Mouse (Mus musculus): ENCODE results near the gene App. TPM values are rescaled to one million over a fixed set of nuclear protein-coding genes. Genes with fewer than 3 reads are reported as not detected.

Gene App
- polyA plus RNA-seq, 1 experiment from 2014 or later = 157 TPM

GRCm38 (mm10) chr16:84982589-84982988, 191.0 kb downstream of the App start:
- no peak overlapping the region for H3K4me2 ChIP-seq
- no peak overlapping the region for H3K27ac ChIP-seq (ENCODE audit: low read depth, low read length)
- no peak overlapping the region for H3K9ac ChIP-seq (ENCODE audit: low read length)
- DNase-seq (ENCODE audit: low spot score, missing footprints) = no peak
- no peak for ATAC-seq (ENCODE audit: low FRiP score)
- H3K4me1 ChIP-seq (ENCODE audit: control insufficient read depth, insufficient read depth, low read length) = no peaks in the 10 kb centered on the region
- WGBS = 88% methylated on average over 3 of the region's 3 CpGs
- H3K4me3 ChIP-seq (ENCODE audit: low read depth, low read length) = no peak overlapping the region
- H3K36me3 ChIP-seq (ENCODE audit: control insufficient read depth, insufficient read depth, low read length) = peaks cover 3% of the 10 kb centered on the region; the same call in 1 of the 2 replicates
- H3K27me3 ChIP-seq (ENCODE audit: control insufficient read depth, insufficient read depth, low read length) = no peaks in the 10 kb centered on the region
- no peaks in the 10 kb centered on the region for H3K9me3 ChIP-seq (ENCODE audit: control insufficient read depth, low read length)

- ATAC-seq (ENCODE audit: low FRiP score) = no peak
- Histone ChIP-seq H3K9me3 (ENCODE audit: control insufficient read depth, low read length) (no peaks in the 10 kb centered on the region), H3K27me3 (ENCODE audit: control insufficient read depth, insufficient read depth, low read length) (no peaks in the 10 kb centered on the region), H3K4me3 (ENCODE audit: low read depth, low read length) (no peak overlapping the region), H3K4me1 (ENCODE audit: control insufficient read depth, insufficient read depth, low read length) (no peaks in the 10 kb centered on the region), H3K4me2 (no peak overlapping the region), H3K27ac (ENCODE audit: low read depth, low read length) (no peak overlapping the region), H3K9ac (ENCODE audit: low read length) (no peak overlapping the region), H3K36me3 (ENCODE audit: control insufficient read depth, insufficient read depth, low read length) (peaks cover 3% of the 10 kb centered on the region; the same call in 1 of the 2 replicates)
- 80% methylated on average over 5 of the region's 5 CpGs for WGBS
- no peak for DNase-seq (ENCODE audit: low spot score, missing footprints)
Measured at GRCm38 (mm10) chr16:84978589-84978988, 195.0 kb downstream of the App start.

GRCm38 (mm10) chr16:84974176-84974518, 199.4 kb downstream of the App start:
- peak; percentile 22; the same call in 1 of the 2 replicates for ATAC-seq (ENCODE audit: low FRiP score)
- whole genome bisulfite sequencing = 90% methylated on average over 6 of the region's 6 CpGs
- H3K36me3 ChIP-seq (ENCODE audit: control insufficient read depth, insufficient read depth, low read length) = peaks cover 3% of the 10 kb centered on the region; the same call in 1 of the 2 replicates

DNA sequence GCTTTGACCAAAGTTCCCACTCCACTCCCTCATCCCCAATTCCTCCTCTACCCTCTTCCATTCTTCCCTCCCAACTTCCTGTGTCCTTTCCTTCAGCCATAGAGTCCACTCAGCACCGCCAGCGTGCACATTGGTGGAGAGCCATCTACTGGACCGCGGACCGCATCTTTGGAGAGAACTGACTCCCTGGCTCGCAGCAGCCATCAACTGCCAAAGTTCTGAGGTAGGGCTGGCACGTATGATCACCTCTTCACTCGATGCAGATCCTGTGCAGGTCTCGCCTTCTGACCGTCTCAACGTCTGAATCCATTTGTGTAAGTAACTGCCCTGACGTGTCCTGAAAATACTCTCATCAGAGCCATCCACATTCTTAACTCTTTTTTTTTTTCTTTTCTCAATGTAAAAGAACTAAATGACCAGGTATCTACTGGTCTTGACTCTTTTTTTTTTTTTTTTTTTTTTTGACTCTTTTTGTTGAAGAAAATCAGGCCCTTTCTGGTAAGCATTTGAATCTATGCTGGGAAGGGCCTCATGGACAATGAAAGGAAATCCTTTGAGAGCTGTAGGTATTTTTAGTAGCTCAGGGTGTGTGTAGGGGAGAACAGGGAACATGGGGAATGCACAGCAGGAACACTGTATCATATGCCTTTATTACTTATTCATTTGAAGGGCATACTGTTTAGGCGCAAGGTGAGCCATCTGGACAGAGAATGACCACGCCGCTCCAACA, 200.0 kb downstream of the App start:
- H3K9ac ChIP-seq (ENCODE audit: low read length) = no peak overlapping the region
- peaks cover 3% of the 10 kb centered on the region; the same call in 1 of the 2 replicates for H3K36me3 ChIP-seq (ENCODE audit: control insufficient read depth, insufficient read depth, low read length)
- no peak overlapping the region for H3K4me3 ChIP-seq (ENCODE audit: low read depth, low read length)
- H3K4me2 ChIP-seq = no peak overlapping the region
- ATAC-seq (ENCODE audit: low FRiP score) = no peak
- DNase-seq (ENCODE audit: low spot score, missing footprints) = no peak
- H3K4me1 ChIP-seq (ENCODE audit: control insufficient read depth, insufficient read depth, low read length) = no peaks in the 10 kb centered on the region
- H3K27ac ChIP-seq (ENCODE audit: low read depth, low read length) = no peak overlapping the region
- 96% methylated on average over 15 of the region's 15 CpGs for WGBS
- no peaks in the 10 kb centered on the region for H3K27me3 ChIP-seq (ENCODE audit: control insufficient read depth, insufficient read depth, low read length)
- no peaks in the 10 kb centered on the region for H3K9me3 ChIP-seq (ENCODE audit: control insufficient read depth, low read length)

More at GRCm38 (mm10) chr16:84974176-84974518, 199.4 kb downstream of the App start:
- Histone ChIP-seq H3K27me3 (ENCODE audit: control insufficient read depth, insufficient read depth, low read length) (no peaks in the 10 kb centered on the region), H3K9me3 (ENCODE audit: control insufficient read depth, low read length) (no peaks in the 10 kb centered on the region), H3K4me2 (no peak overlapping the region), H3K4me1 (ENCODE audit: control insufficient read depth, insufficient read depth, low read length) (no peaks in the 10 kb centered on the region), H3K27ac (ENCODE audit: low read depth, low read length) (no peak overlapping the region), H3K4me3 (ENCODE audit: low read depth, low read length) (no peak overlapping the region), H3K9ac (ENCODE audit: low read length) (no peak overlapping the region)
- DNase-seq (ENCODE audit: low spot score, missing footprints) = no peak

- no peak overlapping the region for H3K4me2 ChIP-seq
- H3K4me3 ChIP-seq (ENCODE audit: low read depth, low read length) = no peak overlapping the region
- H3K36me3 ChIP-seq (ENCODE audit: control insufficient read depth, insufficient read depth, low read length) = no peaks in the 10 kb centered on the region; the same call in 1 of the 2 replicates
- ATAC-seq (ENCODE audit: low FRiP score) (no peak), DNase-seq (ENCODE audit: low spot score, missing footprints) (no peak)
- no peak overlapping the region for H3K9ac ChIP-seq (ENCODE audit: low read length)
- 71% methylated on average over 16 of the region's 16 CpGs for WGBS
- H3K27me3 ChIP-seq (ENCODE audit: control insufficient read depth, insufficient read depth, low read length) = no peaks in the 10 kb centered on the region
- no peak overlapping the region; the same call in 1 of the 2 replicates for H3K27ac ChIP-seq (ENCODE audit: low read depth, low read length)
- H3K9me3 ChIP-seq (ENCODE audit: control insufficient read depth, low read length) = no peaks in the 10 kb centered on the region
- no peaks in the 10 kb centered on the region for H3K4me1 ChIP-seq (ENCODE audit: control insufficient read depth, insufficient read depth, low read length)
Measured at GRCm38 (mm10) chr16:84971535-84972330, 201.8 kb downstream of the App start.

DNA sequence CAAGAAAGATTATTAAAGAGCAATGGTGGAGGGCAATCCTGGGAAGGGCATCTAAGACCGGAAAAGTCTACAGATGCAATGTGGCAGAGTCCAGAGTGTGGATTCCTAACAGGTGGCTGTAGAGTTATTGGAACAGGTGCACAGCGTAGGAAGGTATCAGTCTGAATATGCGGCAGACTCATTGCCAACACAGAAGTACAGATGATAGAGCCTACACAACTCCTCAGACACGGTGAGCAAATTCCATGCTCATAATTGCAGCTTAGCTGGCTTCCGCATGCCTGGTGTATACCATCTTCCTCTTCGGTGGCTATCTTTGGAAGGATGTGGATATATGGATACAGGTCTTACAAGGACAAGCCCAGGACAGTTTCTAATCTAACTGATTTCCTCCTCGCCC, 204.5 kb downstream of the App start:
- Histone ChIP-seq H3K9ac (ENCODE audit: low read length) (no peak overlapping the region), H3K4me3 (ENCODE audit: low read depth, low read length) (no peak overlapping the region), H3K27ac (ENCODE audit: low read depth, low read length) (no peak overlapping the region), H3K27me3 (ENCODE audit: control insufficient read depth, insufficient read depth, low read length) (no peaks in the 10 kb centered on the region), H3K36me3 (ENCODE audit: control insufficient read depth, insufficient read depth, low read length) (0 out of 2 replicates have a peak, but pooled peaks cover 2% of the 10 kb centered on the region), H3K4me1 (ENCODE audit: control insufficient read depth, insufficient read depth, low read length) (no peaks in the 10 kb centered on the region), H3K4me2 (no peak overlapping the region), H3K9me3 (ENCODE audit: control insufficient read depth, low read length) (no peaks in the 10 kb centered on the region)
- 98% methylated on average over 7 of the region's 7 CpGs for WGBS
- ATAC-seq (ENCODE audit: low FRiP score) (no peak), DNase-seq (ENCODE audit: low spot score, missing footprints) (no peak)

GRCm38 (mm10) chr16:84966983-84967382, 206.6 kb downstream of the App start:
- 0 out of 2 replicates have a peak, but pooled peaks cover 2% of the 10 kb centered on the region for H3K36me3 ChIP-seq (ENCODE audit: control insufficient read depth, insufficient read depth, low read length)
- no peak overlapping the region for H3K27ac ChIP-seq (ENCODE audit: low read depth, low read length)
- no peak overlapping the region for H3K4me2 ChIP-seq
- ATAC-seq (ENCODE audit: low FRiP score) (peak; percentile 63), DNase-seq (ENCODE audit: low spot score, missing footprints) (no peak)
- WGBS = 74% methylated on average over 4 of the region's 4 CpGs
- H3K4me3 ChIP-seq (ENCODE audit: low read depth, low read length) = no peak overlapping the region
- H3K27me3 ChIP-seq (ENCODE audit: control insufficient read depth, insufficient read depth, low read length) = no peaks in the 10 kb centered on the region
- no peak overlapping the region for H3K9ac ChIP-seq (ENCODE audit: low read length)
- H3K9me3 ChIP-seq (ENCODE audit: control insufficient read depth, low read length) = no peaks in the 10 kb centered on the region
- no peaks in the 10 kb centered on the region for H3K4me1 ChIP-seq (ENCODE audit: control insufficient read depth, insufficient read depth, low read length)

DNA sequence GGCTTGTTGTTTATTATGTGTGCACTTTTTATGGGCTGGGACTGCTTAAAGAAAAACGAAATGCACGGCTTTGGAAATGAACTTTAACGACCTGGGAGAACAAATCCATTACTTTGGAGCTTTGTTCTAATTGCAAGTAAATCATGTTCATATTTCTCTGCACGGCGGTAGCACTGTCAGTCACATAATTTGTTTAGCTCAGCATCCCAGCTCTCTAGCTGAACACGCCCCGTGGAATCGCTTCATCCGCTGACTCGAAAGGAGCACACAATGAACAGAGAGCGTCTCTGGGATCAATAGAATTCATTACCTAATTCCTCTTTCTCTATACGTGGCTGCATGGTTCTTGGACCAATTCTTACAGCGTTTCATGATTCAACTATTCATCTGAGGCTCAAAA, 207.5 kb downstream of the App start:
- Histone ChIP-seq H3K36me3 (ENCODE audit: control insufficient read depth, insufficient read depth, low read length) (peaks cover 8% of the 10 kb centered on the region; the same call in 1 of the 2 replicates), H3K4me3 (ENCODE audit: low read depth, low read length) (no peak overlapping the region), H3K4me2 (no peak overlapping the region), H3K27me3 (ENCODE audit: control insufficient read depth, insufficient read depth, low read length) (no peaks in the 10 kb centered on the region), H3K9me3 (ENCODE audit: control insufficient read depth, low read length) (no peaks in the 10 kb centered on the region), H3K4me1 (ENCODE audit: control insufficient read depth, insufficient read depth, low read length) (no peaks in the 10 kb centered on the region), H3K9ac (ENCODE audit: low read length) (no peak overlapping the region), H3K27ac (ENCODE audit: low read depth, low read length) (no peak overlapping the region; the same call in 1 of the 2 replicates)
- ATAC-seq (ENCODE audit: low FRiP score) (0 out of 2 replicates have a peak, but pooled peaks have one; percentile 42), DNase-seq (ENCODE audit: low spot score, missing footprints) (no peak)
- 76% methylated on average over 13 of the region's 13 CpGs for WGBS

DNA sequence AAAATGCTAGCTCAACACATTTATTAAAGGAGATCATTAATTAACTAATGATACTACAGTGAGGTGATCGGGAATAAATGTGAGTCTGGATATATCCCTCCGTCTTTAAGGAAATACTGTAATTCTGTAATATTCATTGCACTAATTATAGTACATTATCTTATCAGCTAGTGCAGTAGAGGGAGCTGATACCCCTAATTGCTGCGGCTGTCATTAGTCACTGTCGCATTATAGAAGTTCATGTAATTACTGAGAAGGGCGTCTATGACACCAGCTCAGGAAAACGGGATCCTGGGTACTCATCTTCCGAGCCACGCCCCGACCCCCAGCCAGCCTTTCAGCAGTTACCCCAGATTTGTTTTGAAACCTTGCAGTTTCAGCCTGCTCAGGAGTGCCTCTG, 209.6 kb downstream of the App start:
- Histone ChIP-seq H3K36me3 (ENCODE audit: control insufficient read depth, insufficient read depth, low read length) (peaks cover 10% of the 10 kb centered on the region; the same call in 1 of the 2 replicates), H3K9me3 (ENCODE audit: control insufficient read depth, low read length) (no peaks in the 10 kb centered on the region), H3K4me3 (ENCODE audit: low read depth, low read length) (no peak overlapping the region), H3K4me2 (no peak overlapping the region), H3K4me1 (ENCODE audit: control insufficient read depth, insufficient read depth, low read length) (no peaks in the 10 kb centered on the region), H3K27ac (ENCODE audit: low read depth, low read length) (no peak overlapping the region), H3K9ac (ENCODE audit: low read length) (no peak overlapping the region), H3K27me3 (ENCODE audit: control insufficient read depth, insufficient read depth, low read length) (no peaks in the 10 kb centered on the region)
- 94% methylated on average over 9 of the region's 9 CpGs for WGBS
- ATAC-seq (ENCODE audit: low FRiP score) = no peak
- DNase-seq (ENCODE audit: low spot score, missing footprints) = no peak
